Mouse (Mus musculus): ENCODE data around the gene Spsb1. TPM values are rescaled to one million over a fixed set of nuclear protein-coding genes. Genes with fewer than 3 reads are reported as not detected.
A peak's percentile ranks its signal among the peaks of the same experiment; 100 is the strongest.

Spsb1 gene
- polyA plus RNA-seq, 1 experiment from 2014 or later = 19.2 TPM

GRCm38 (mm10) chr4:149853698-149854284 lies 101.1 kb downstream of the Spsb1 start:
- no peaks in the 10 kb centered on the region for H3K9me3 ChIP-seq (ENCODE audit: low read length)
- no peaks in the 10 kb centered on the region for H3K27me3 ChIP-seq (replicated peaks; ENCODE audit: insufficient read depth, low read length)
- no peak for ATAC-seq
- H3K9ac ChIP-seq (replicated peaks; ENCODE audit: low read depth) = no peak overlapping the region
- no peak overlapping the region for H3K4me3 ChIP-seq (ENCODE audit: low read depth, low read length)
- 71% methylated on average over 4 of the region's 4 CpGs for WGBS
- no peaks in the 10 kb centered on the region for H3K36me3 ChIP-seq (ENCODE audit: insufficient read depth, low read length)
- TF ChIP-seq EP300 (IDR thresholded peaks at IDR 0.05) = no peak
- TF ChIP-seq CTCF (IDR thresholded peaks at IDR 0.05) = no peak
- H3K27ac ChIP-seq (ENCODE audit: low read length) = no peak overlapping the region
- DNase-seq (ENCODE audit: low spot score) = no peak
- no peak overlapping the region for H3K4me2 ChIP-seq (replicated peaks; ENCODE audit: low read depth, low read length)
- peaks cover 6% of the 10 kb centered on the region; the same call in 1 of the 2 replicates for H3K4me1 ChIP-seq (ENCODE audit: insufficient read depth, low read depth, low read length)

GRCm38 (mm10) chr4:149851554-149851953 lies 103.3 kb downstream of the Spsb1 start:
- no peaks in the 10 kb centered on the region for H3K27me3 ChIP-seq (replicated peaks; ENCODE audit: insufficient read depth, low read length)
- WGBS = 78% methylated on average over 8 of the region's 8 CpGs
- ATAC-seq = no peak

DNA sequence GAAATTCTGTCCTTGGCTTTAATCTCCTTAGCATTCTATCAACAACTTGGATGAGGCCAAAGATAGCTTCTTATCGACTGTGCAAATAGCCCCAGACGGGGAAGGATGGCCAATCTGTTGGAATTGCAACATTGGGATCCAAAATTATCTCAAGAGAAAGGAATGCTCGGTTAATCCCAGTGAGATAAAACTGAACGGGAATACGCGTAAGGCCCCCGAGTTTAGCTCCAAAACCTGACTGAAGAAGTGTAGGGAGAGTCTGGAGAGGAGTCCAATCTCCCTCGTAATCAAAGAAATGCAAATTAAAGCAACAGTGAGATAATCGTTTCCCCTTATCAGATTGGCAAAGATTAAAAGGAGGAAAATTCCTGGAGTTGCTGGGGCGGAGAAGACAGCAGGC lies 104.2 kb downstream of the Spsb1 start:
- 34% methylated on average over 10 of the region's 10 CpGs for WGBS
- H3K4me1 ChIP-seq (ENCODE audit: insufficient read depth, low read depth, low read length) = peaks cover 6% of the 10 kb centered on the region; the same call in 1 of the 2 replicates
- H3K27ac ChIP-seq (ENCODE audit: low read length) = no peak overlapping the region

More at GRCm38 (mm10) chr4:149851554-149851953, 103.3 kb downstream of the Spsb1 start:
- H3K9ac ChIP-seq (replicated peaks; ENCODE audit: low read depth) = no peak overlapping the region
- H3K4me3 ChIP-seq (ENCODE audit: low read depth, low read length) = no peak overlapping the region
- no peaks in the 10 kb centered on the region for H3K36me3 ChIP-seq (ENCODE audit: insufficient read depth, low read length)
- H3K4me1 ChIP-seq (ENCODE audit: insufficient read depth, low read depth, low read length) = peaks cover 6% of the 10 kb centered on the region; the same call in 1 of the 2 replicates
- no peak overlapping the region for H3K4me2 ChIP-seq (replicated peaks; ENCODE audit: low read depth, low read length)
- H3K9me3 ChIP-seq (ENCODE audit: low read length) = no peaks in the 10 kb centered on the region
- H3K27ac ChIP-seq (ENCODE audit: low read length) = no peak overlapping the region
- TF ChIP-seq EP300 (IDR thresholded peaks at IDR 0.05) (no peak), CTCF (IDR thresholded peaks at IDR 0.05) (no peak)
- no peak for DNase-seq (ENCODE audit: low spot score)

GRCm38 (mm10) chr4:149850045-149850444 lies 104.8 kb downstream of the Spsb1 start:
- no peak for ATAC-seq
- no peak overlapping the region for H3K4me2 ChIP-seq (replicated peaks; ENCODE audit: low read depth, low read length)
- 83% methylated on average over 7 of the region's 7 CpGs for WGBS
- no peak overlapping the region for H3K27ac ChIP-seq (ENCODE audit: low read length)
- H3K4me3 ChIP-seq (ENCODE audit: low read depth, low read length) = no peak overlapping the region
- no peak overlapping the region for H3K9ac ChIP-seq (replicated peaks; ENCODE audit: low read depth)
- TF ChIP-seq EP300 (IDR thresholded peaks at IDR 0.05) = no peak
- TF ChIP-seq CTCF (IDR thresholded peaks at IDR 0.05) = no peak
- H3K4me1 ChIP-seq (ENCODE audit: insufficient read depth, low read depth, low read length) = peaks cover 6% of the 10 kb centered on the region; the same call in 1 of the 2 replicates
- H3K36me3 ChIP-seq (ENCODE audit: insufficient read depth, low read length) = no peaks in the 10 kb centered on the region
- H3K9me3 ChIP-seq (ENCODE audit: low read length) = no peaks in the 10 kb centered on the region
- H3K27me3 ChIP-seq (replicated peaks; ENCODE audit: insufficient read depth, low read length) = no peaks in the 10 kb centered on the region
- no peak for DNase-seq (ENCODE audit: low spot score)

More for the DNA sequence above, 104.2 kb downstream of the Spsb1 start:
- DNase-seq (ENCODE audit: low spot score) (peak; percentile 74), ATAC-seq (peak; percentile 20)
- H3K9me3 ChIP-seq (ENCODE audit: low read length) = no peaks in the 10 kb centered on the region
- no peak overlapping the region for H3K4me3 ChIP-seq (ENCODE audit: low read depth, low read length)
- H3K4me2 ChIP-seq (replicated peaks; ENCODE audit: low read depth, low read length) = no peak overlapping the region
- H3K27me3 ChIP-seq (replicated peaks; ENCODE audit: insufficient read depth, low read length) = no peaks in the 10 kb centered on the region
- no peak for TF ChIP-seq EP300 (IDR thresholded peaks at IDR 0.05)
- TF ChIP-seq CTCF (IDR thresholded peaks at IDR 0.05) = no peak
- no peaks in the 10 kb centered on the region for H3K36me3 ChIP-seq (ENCODE audit: insufficient read depth, low read length)
- no peak overlapping the region for H3K9ac ChIP-seq (replicated peaks; ENCODE audit: low read depth)

- Histone ChIP-seq H3K4me2 (replicated peaks; ENCODE audit: low read depth, low read length) (no peak overlapping the region), H3K4me3 (ENCODE audit: low read depth, low read length) (no peak overlapping the region), H3K27ac (ENCODE audit: low read length) (no peak overlapping the region), H3K4me1 (ENCODE audit: insufficient read depth, low read depth, low read length) (no peaks in the 10 kb centered on the region), H3K9ac (replicated peaks; ENCODE audit: low read depth) (no peak overlapping the region), H3K36me3 (ENCODE audit: insufficient read depth, low read length) (no peaks in the 10 kb centered on the region), H3K9me3 (ENCODE audit: low read length) (no peaks in the 10 kb centered on the region), H3K27me3 (replicated peaks; ENCODE audit: insufficient read depth, low read length) (no peaks in the 10 kb centered on the region)
- WGBS = 79% methylated on average over 5 of the region's 5 CpGs
- TF ChIP-seq CTCF (IDR thresholded peaks at IDR 0.05) (no peak), EP300 (IDR thresholded peaks at IDR 0.05) (no peak)
- no peak for ATAC-seq
- DNase-seq (ENCODE audit: low spot score) = no peak
Observed at GRCm38 (mm10) chr4:149849035-149849434, 105.8 kb downstream of the Spsb1 start.

- H3K9me3 ChIP-seq (ENCODE audit: low read length) = no peaks in the 10 kb centered on the region
- no peak overlapping the region for H3K4me2 ChIP-seq (replicated peaks; ENCODE audit: low read depth, low read length)
- no peaks in the 10 kb centered on the region for H3K27me3 ChIP-seq (replicated peaks; ENCODE audit: insufficient read depth, low read length)
- WGBS = 60% methylated on average over 22 of the region's 22 CpGs
- no peaks in the 10 kb centered on the region for H3K4me1 ChIP-seq (ENCODE audit: insufficient read depth, low read depth, low read length)
- TF ChIP-seq CTCF (IDR thresholded peaks at IDR 0.05) = no peak
- no peak for TF ChIP-seq EP300 (IDR thresholded peaks at IDR 0.05)
- no peak overlapping the region for H3K9ac ChIP-seq (replicated peaks; ENCODE audit: low read depth)
- peak; percentile 66 for ATAC-seq
- no peak overlapping the region for H3K4me3 ChIP-seq (ENCODE audit: low read depth, low read length)
- no peak overlapping the region for H3K27ac ChIP-seq (ENCODE audit: low read length)
- no peaks in the 10 kb centered on the region for H3K36me3 ChIP-seq (ENCODE audit: insufficient read depth, low read length)
- DNase-seq (ENCODE audit: low spot score) = peak; percentile 81
Observed at GRCm38 (mm10) chr4:149846861-149847631, 107.8 kb downstream of the Spsb1 start.

Other genes with a start within 250 kb of the Spsb1 start
- 8.2 and 9.4 TPM in 2 replicates for gene Tmem201, start 217.0 kb downstream of the Spsb1 start, polyA plus RNA-seq (2015; fragmentation: Nextera tagmentation; extraction: Ambion mirVana)
- gene Slc25a33, start 180.8 kb downstream of the Spsb1 start, polyA plus RNA-seq (2015; fragmentation: Nextera tagmentation; extraction: Ambion mirVana) = 7.4 and 8.6 TPM in 2 replicates
- gene H6pd, start 54.0 kb upstream of the Spsb1 start, polyA plus RNA-seq (2015; fragmentation: Nextera tagmentation; extraction: Ambion mirVana) = 44.8 and 45.8 TPM in 2 replicates
- gene Gpr157, start 132.3 kb upstream of the Spsb1 start, polyA plus RNA-seq (2015; fragmentation: Nextera tagmentation; extraction: Ambion mirVana) = 1.6 TPM in 2 replicates
- gene Slc2a5, start 164.2 kb upstream of the Spsb1 start, polyA plus RNA-seq (2015; fragmentation: Nextera tagmentation; extraction: Ambion mirVana) = 0.23 and 0.60 TPM in 2 replicates
- gene Slc2a7, start 193.9 kb upstream of the Spsb1 start, polyA plus RNA-seq (2015; fragmentation: Nextera tagmentation; extraction: Ambion mirVana) = not detected in 2 replicates
- gene Car6, start 246.3 kb upstream of the Spsb1 start, polyA plus RNA-seq (2015; fragmentation: Nextera tagmentation; extraction: Ambion mirVana) = 0.27 and 0.32 TPM in 2 replicates

Measured in lung, postnatal 0 days (tissue).